Mouse (Mus musculus) bone marrow macrophage, adult 2 months (primary cell): ENCODE measurements around the gene L1td1.

Source experiments
- CTCF ChIP-seq: IDR thresholded peaks from 2 replicates; pipeline ENCODE4 v1.5.1; 2012; ENCODE audit warnings: low read depth, mild to moderate bottlenecking, low read length, moderate library complexity
- POLR2A ChIP-seq: IDR thresholded peaks from 2 replicates; pipeline ENCODE4 v1.6.1; 2012; ENCODE audit warnings: mild to moderate bottlenecking, low read depth, low read length, borderline replicate concordance

DNA sequence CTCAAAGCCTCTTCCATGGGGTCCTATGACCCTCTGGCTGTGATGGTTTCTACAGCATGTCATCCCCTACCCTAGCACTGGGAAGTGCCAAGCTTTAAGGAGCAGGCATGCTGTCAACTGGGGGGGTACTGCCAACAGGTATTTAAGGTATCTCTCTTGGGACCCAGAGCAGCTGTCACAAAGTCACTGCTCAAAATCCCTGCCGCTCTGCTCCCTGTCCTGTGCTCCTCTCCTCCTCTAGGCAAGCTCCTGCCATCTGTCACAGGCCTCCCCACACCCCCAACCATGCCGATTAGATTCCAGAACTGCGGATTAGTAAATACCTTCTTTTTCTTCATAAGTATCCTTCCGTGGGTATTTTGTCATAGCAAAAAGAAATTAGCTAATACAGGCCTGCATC lies 27.9 kb downstream of the L1td1 start:
- no peak for TF ChIP-seq CTCF
- TF ChIP-seq POLR2A: no peak
